Mouse (Mus musculus) splenic B cell, adult 2 months (primary cell): ENCODE measurements around the gene Itpripl1.
"Not testable (repeated sequence)": the region's sequence is repeated elsewhere in the genome, so short reads cannot be mapped to it uniquely, and the experiment has no call there.

ENCODE experiments used
- DNase-seq: peaks from one replicate; pipeline ENCODE4 v3.0.0-alpha.2; 2011; ENCODE audit warnings: low read depth, low spot score
- H3K27me3 ChIP-seq: 2 replicates; pipeline ENCODE4 v1.6.1; 2012; ENCODE audit warnings: mild to moderate bottlenecking, low read length, moderate library complexity, mixed read lengths; ENCODE audit not compliant: control insufficient read depth, poor library complexity, insufficient read depth, severe bottlenecking
- H3K36me3 ChIP-seq: 2 replicates; pipeline ENCODE4 v1.6.1; 2012; ENCODE audit warnings: mild to moderate bottlenecking, low read length, moderate library complexity, mixed read lengths; ENCODE audit not compliant: control insufficient read depth, poor library complexity, insufficient read depth, severe bottlenecking

Gene Itpripl1

DNA sequence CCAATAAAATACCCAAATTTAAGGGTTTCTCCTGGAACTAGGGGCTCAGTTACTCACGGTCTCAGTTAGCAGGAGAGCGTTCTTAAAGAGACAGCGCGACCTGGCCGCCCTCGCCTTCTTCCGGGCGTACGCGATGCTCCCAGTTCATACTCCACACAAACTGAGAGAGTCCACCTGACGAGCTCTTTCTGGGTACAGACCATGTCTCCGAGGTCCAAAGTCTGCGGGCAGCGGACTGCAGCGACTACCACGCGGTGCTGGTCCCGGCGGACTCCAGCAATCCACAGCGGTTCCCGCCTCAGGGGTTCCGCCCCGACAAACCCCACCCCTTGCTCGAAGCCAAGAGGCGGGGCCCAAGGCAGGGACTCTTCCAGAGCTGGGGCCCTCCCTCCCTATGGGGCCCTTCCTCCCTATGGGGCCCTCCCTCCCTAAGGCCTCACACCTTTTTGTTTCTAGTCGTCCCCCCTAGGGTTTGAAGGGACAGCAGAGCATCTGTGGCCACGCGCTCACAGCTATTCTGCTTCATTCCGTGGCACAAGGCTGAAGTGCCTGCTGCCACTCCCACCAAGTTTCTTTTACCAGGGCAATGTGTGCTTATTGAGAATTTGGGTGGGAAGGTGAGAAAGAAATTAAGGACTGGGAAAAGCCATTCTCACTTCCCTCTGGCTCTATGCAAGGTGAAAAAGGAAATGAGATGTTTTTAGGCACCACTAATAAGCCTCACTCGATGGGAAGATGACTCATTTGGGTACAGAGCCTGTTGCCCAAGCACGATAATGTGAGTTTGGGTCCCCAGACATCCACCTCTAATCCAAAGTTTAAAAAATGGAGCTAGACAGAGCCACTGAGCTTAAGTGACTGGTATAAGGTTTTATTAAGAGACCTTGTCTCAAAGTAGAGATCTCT lies at the start of gene Itpripl1:
Gene Itpripl1 (minus strand): TSS at position 285 of the 906 bp plus-strand sequence.
- DNase-seq = peak; percentile 67
- Histone ChIP-seq H3K36me3 (peaks cover 3% of the 10 kb centered on the region; the same call in 1 of the 2 replicates), H3K27me3 (no peaks in the 10 kb centered on the region)

DNA sequence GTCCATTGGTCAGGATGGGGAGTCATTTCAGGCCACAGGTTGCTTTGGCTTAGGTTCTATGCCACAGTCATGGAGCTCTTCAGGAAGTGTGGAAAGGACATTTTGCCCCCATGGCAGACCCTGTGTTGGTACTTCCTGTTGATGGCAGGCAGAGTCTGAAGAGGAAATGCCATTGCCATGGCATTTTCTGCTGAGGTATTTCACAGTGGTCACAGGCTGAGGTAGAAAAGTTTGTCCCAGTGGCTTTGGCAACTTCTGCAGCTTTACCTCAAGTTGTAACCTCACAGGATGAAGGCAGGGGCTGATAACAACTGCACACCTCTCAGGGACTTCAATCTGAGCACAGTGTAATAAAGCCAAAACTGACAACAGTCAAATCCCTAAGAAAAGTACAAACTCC lies 46.3 kb upstream of the Itpripl1 start:
- Histone ChIP-seq H3K36me3 (no peaks in the 10 kb centered on the region), H3K27me3 (no peaks in the 10 kb centered on the region)
- DNase-seq = no peak

DNA sequence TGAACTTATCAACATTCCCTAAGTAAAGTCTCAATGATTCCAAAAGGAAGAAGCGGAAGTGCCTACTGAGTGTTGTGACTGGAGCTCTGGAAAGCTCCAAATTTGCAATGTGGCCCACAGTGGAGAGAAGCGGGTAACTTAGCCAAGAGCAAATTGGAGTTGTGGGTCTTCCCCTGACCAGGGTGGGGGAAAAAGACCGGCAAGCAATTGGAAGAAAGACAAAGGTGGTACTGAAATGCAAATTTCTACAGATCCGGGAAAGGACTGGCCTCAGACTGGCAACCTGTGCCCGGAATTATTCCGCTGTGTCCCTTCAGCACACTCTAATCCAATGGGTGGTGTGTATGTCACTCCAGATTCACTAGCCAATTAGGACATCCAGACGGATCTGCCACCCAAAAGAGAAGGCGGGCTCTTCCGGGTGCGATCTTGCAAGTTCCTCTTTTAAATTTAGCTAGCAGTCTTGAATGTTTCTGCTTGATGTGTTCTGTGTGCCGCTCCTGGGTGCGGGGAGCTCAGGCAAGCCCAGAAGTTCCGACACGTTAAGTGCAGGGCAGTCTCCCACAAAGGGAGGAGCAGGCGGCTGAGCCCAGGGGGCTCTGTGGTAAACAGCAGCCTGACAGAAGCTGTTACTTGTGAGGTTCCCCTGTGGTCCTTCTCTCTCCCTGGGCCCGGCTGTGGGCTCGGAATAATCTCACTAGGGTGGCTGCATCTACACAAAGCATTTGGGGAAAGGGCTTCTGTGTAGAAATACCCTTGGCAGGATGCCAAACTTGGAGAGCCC lies 39.5 kb upstream of the Itpripl1 start:
- Histone ChIP-seq H3K27me3 (no peaks in the 10 kb centered on the region), H3K36me3 (no peaks in the 10 kb centered on the region)
- peak; percentile 93 for DNase-seq

DNA sequence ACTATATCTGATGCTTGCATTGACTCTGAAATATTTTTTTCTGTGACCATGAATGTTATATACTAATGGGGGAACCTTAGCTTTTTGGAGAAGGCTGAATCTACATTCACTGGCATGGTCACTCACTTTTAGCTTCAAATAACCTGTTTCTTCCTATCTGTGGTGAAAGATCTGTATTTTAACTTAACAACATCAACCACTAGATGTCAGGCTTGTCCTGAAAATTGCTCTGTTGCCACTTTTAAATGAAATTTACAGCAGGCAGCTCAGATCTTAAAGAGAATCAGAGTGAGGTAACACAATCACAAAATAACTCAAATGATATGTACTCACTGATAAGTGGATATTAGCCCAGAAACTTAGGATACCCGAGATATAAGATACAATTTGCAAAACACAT lies 23.0 kb upstream of the Itpripl1 start:
- peak; percentile 78 for DNase-seq
- H3K27me3 ChIP-seq, H3K36me3 ChIP-seq: not testable (repeated sequence)

DNA sequence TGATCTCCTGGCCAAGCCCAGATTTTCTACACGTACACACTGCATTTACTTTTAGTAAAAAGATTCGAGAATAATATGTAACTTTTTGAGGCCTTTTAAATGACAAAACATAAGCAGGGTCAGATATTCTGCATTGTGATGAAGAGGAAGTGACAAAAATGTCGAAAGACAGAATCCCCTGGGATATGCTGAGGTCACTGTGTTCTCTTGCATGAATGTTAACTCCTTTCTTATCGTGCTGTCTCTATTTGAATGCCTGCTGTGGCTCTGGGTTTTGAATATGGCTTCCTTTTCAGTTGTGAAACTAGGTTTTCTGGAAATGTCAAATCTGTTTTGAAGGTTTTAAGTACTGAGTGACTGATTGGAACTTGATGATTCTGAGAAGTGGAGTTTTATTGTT lies 22.4 kb upstream of the Itpripl1 start:
- DNase-seq = peak; percentile 29
- Histone ChIP-seq H3K36me3 (no peaks in the 10 kb centered on the region), H3K27me3 (no peaks in the 10 kb centered on the region)

DNA sequence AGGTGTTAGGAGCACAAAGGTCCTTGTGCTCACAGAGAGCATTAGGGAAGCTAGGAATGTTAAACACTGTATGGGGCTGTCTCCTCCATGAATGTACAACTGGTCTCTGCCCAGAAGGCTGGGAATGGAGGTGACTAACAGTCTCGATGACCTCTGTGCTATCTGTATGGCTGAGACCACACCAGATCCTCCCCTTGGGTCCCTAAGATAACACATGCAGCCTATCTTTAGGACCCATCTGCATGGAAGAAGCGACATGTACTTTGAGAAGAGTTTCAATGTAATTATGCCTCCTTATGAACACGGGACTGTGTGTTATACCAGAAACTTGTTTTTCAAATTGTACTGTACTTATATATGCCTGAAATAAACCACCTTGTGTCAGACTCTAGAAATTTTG lies 2.5 kb upstream of the Itpripl1 start:
- Histone ChIP-seq H3K36me3 (no peaks in the 10 kb centered on the region), H3K27me3 (no peaks in the 10 kb centered on the region)
- DNase-seq = no peak

DNA sequence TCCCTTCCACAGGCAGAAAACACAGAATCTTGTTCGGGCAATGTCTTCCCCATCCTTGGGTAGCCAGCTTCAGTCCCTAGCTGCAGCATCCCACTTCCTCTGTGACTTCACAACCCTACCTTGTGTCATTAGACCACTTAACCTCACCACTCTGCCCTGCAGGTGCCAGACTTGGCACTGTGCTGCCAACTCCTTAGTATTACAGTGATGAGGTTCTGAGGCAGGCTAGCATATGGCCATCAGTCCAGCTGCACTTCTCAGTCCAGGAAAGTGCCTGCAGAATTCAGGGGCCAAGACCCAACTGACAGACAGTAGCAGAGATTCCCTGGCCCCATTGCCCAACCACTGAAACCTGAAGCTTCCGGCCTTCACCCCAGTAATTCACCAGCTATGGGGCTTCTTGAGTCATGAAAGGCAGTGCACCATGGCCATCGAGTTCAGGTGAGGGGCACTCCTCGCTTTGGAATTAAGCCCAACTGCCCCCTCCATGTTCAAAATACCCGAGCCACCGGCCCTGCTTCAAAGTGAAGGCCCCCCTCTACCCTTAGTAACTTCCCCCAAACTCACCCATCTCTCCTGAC lies 575 bp downstream of the Itpripl1 start:
- H3K36me3 ChIP-seq = peaks cover 3% of the 10 kb centered on the region; the same call in 1 of the 2 replicates
- no peak for DNase-seq
- H3K27me3 ChIP-seq = no peaks in the 10 kb centered on the region

DNA sequence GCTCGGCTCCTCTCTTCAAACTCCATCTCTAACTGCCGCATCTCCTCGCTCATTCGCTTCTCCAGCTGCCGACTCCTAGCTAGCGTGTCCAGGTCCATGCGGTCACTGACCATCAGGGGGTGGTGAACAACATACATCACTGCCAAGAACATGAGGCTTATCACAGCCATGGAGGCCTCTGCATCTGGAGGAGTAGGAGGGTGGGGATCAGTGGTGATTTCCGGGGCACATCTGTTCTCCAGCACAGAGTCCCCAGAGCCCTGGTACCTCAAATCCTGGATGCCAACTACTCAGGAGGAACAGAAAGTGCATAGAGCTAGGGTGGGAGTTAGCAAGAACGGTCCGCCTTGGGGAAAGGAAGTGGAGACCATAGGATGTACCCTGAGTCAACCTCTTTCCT lies 1.2 kb downstream of the Itpripl1 start:
- DNase-seq = no peak
- Histone ChIP-seq H3K36me3 (peaks cover 3% of the 10 kb centered on the region; the same call in 1 of the 2 replicates), H3K27me3 (no peaks in the 10 kb centered on the region)

DNA sequence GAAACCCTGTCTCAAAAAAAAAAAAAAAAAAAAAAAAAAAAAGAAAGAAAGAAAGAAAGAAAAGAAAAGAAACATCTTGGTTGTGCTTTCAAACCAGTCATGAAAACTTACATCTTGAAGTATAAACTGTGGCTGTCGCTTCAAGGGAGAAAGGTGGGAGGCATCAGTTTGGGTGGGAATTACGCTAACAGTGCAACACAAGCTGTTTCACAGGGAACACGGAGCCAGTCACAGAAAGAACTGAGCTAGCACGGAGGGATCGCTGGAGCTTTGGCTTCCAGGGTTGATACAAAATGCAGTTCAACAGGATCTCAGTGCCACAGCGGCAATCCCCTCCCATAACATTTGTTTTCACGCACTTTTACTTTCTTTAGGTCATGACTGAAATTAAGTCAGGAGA lies 3.2 kb downstream of the Itpripl1 start:
- peaks cover 3% of the 10 kb centered on the region; the same call in 1 of the 2 replicates for H3K36me3 ChIP-seq
- no peaks in the 10 kb centered on the region for H3K27me3 ChIP-seq
- DNase-seq = no peak

DNA sequence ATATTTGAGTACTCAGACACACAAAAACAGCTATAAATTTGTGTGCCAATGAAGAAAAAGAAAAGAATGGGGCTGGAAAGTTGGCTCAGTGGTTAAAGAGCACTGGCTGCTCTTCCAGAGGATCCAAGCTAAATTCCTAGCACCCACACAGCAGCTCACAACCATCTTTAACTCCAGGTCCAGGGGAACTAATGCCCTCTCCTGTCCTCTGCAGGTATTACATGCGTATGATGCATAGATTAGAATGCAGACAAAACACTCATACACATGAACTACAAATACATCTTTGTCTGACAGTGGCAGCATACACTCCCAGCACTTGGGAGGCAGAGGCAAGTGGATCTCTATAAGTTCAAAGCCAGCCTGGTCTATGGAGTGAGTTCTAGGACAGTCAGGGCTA lies 3.6 kb downstream of the Itpripl1 start:
- Histone ChIP-seq H3K27me3 (no peaks in the 10 kb centered on the region), H3K36me3 (peaks cover 3% of the 10 kb centered on the region; the same call in 1 of the 2 replicates)
- peak; percentile 19 for DNase-seq

DNA sequence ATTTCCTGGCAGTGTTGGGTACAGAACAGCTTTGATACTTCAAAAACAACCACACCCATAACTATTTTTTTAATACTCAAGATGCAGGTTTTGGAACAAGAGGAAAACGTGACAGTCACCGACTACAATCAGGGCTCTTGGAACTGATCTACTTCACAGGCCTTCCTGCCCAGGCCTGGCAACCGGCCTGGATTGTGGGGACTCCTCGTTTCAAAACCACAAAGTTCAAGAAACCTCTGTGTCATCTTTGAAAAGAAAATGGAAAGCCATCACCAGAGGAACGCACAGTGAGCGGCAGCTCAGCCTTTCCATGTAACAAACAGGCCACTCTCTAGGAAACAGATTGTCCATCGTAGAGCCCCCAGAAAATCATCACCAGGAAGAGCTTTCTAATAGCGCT lies 4.1 kb downstream of the Itpripl1 start:
- no peak for DNase-seq
- peaks cover 3% of the 10 kb centered on the region; the same call in 1 of the 2 replicates for H3K36me3 ChIP-seq

DNA sequence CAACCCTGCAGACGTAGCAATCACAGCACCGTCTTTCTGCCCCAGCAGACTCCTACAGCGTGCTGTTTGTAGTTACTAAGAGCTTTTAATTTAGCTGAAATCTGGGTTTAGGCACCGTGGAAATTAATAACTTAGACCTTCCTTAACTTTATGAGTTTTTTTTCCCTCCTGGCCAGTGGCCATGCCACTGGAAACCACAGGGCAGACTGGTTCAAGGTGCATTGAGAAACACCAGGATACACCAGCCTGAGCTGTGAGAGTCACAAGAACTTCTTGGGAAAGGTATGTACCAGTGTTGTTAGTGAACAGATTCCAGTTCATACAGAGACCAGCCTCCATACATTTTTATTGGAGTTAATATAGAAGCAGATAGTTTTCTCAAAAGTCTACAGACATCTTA lies 4.8 kb downstream of the Itpripl1 start:
- no peak for DNase-seq
- H3K27me3 ChIP-seq = no peaks in the 10 kb centered on the region
- peaks cover 3% of the 10 kb centered on the region; the same call in 1 of the 2 replicates for H3K36me3 ChIP-seq

More for the DNA sequence above, 4.1 kb downstream of the Itpripl1 start:
- H3K27me3 ChIP-seq = no peaks in the 10 kb centered on the region

DNA sequence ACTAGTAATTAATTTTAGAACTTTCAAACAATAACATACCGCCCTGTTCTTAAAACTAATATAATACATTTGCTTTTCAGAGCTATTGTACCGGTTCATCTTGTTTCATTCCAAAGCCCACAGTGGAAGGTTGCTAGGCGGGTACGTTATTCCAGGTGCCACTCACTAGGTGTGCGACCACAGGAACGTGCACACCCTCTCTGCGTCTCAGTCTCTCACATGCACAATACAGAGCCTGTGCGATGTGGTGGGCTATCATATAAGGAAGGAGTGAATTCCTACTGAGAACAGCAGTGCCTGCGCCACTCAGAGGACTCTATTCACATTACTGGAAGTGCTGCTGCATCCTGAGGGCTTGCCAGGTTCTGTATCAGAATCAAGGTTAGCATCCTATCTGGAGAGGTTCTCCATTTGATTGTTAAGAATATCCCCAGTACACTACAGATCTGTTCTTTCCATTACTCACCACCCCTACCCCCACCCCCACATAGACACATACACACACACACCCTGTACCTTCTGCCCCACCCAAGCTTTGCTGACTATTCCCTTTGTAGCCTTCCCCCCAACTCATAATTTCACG lies 5.3 kb downstream of the Itpripl1 start:
- DNase-seq = no peak
- no peaks in the 10 kb centered on the region for H3K27me3 ChIP-seq
- peaks cover 3% of the 10 kb centered on the region; the same call in 1 of the 2 replicates for H3K36me3 ChIP-seq

DNA sequence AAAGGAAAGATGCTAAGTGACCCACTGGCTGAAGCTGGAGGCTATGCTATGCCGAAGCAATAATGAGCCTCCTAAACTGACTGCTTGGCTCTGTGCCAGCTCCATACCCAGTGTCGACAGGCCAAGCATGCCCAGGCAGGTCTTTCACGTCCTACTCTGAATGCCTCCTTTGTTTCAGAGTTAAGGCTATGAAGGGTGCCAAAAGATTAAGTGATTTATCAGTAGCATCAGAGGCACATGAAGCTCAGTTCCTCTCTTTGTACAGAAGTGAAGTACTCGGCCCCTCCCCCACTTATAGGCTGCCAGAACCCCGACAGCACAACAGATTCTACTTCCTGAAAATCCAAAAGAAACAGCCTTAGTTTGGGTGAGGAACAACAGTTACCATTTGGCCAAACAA lies 6.3 kb downstream of the Itpripl1 start:
- no peaks in the 10 kb centered on the region for H3K27me3 ChIP-seq
- H3K36me3 ChIP-seq = peaks cover 3% of the 10 kb centered on the region; the same call in 1 of the 2 replicates
- peak; percentile 54 for DNase-seq
